Mouse (Mus musculus): ENCODE measurements around the gene Kdm1b. TPM values are rescaled to one million over a fixed set of nuclear protein-coding genes. Genes with fewer than 3 reads are reported as not detected.

Kdm1b gene
- total and polyA plus RNA-seq, 3 experiments: 9.6 to 12.6 TPM; not detected in 1

DNA sequence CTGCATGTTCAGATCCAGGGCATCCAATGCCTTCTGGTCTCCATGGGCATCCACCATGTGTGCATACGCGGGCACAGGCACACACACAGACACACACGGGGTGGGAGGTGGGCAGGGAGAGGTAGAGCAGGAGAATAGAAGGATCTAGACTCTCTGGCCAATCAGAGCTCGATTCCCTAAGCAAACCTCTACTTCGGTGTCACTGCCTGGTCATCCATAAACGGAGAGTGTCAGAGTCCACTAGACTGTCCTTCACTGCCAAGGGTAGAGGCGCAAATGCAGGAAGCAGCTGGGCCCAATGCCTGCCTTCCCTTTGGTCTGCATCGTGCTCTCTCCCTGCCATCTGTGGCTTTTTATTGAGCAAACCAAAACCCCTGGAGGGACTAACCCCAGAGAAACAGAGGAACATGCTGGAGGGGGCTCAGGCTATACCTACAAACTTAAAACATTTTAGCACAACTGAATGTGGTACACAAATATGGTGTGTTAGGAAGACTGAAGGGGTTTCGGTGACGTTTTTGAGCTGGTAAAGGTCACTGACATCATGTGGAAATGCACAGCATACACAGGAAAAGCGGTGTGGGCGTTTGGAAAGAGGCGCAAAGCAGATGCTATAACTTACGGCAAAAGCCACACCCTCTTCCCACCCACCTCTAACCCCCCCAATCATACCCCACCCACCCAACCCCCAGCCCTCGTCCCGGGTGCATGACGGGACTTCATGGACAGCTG is 12.8 kb upstream of the Kdm1b start:
- Histone ChIP-seq H3K9me3 (replicated peaks; ENCODE audit: insufficient read depth, low read length) (no peaks in the 10 kb centered on the region), H3K27ac (ENCODE audit: control insufficient read depth, low read depth, low read length) (no peak overlapping the region), H3K36me3 (ENCODE audit: control insufficient read depth in 1 of 2, insufficient read depth in 2 of 2, low read length in 2 of 2) (no peaks in the 10 kb centered on the region), H3K79me2 (ENCODE audit: control insufficient read depth, insufficient read depth, low read length, poor library complexity) (no peaks in the 10 kb centered on the region), H3K9ac (ENCODE audit: control insufficient read depth, low read depth, low read length, poor library complexity, severe bottlenecking) (no peak overlapping the region), H3K4me1 (ENCODE audit: control insufficient read depth in 1 of 2, insufficient read depth in 2 of 2, low read length in 2 of 2) (no peaks in the 10 kb centered on the region), H3K4me3 (ENCODE audit: control insufficient read depth in 1 of 2, insufficient read depth in 1 of 2, low read depth in 2 of 2, low read length in 2 of 2) (no peak overlapping the region), H3K27me3 (ENCODE audit: control insufficient read depth in 1 of 2, insufficient read depth in 2 of 2, low read length in 2 of 2) (no peaks in the 10 kb centered on the region)
- TF ChIP-seq USF2 (IDR thresholded peaks at IDR 0.05; ENCODE audit: borderline replicate concordance in 1 of 2, insufficient read depth in 1 of 2, low read depth in 1 of 2, low read length in 2 of 2): no peak
- DNase-seq (ENCODE audit: low read depth, low spot score): no peak

DNA sequence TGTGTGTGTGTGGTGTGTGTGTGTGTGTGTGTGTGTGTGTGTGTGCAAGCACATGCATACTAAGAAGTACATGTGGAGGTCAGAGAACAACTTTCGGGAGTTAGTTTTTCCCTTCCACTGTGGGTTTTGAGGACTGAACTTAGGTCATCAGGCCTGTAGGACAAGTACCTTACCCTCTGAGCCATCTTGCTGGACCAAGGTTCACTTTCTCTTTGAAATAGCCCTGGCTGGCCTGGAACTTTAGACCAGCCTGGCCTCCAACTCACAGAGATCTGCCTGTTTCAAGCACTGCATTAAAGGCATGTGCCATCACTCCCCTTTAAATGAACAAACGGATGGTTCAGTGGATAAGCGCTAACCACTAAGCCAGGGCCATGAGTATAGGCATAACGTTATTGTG is 9.7 kb upstream of the Kdm1b start:
- Histone ChIP-seq H3K9ac (ENCODE audit: control insufficient read depth, low read depth, low read length, poor library complexity, severe bottlenecking) (no peak overlapping the region), H3K36me3 (ENCODE audit: control insufficient read depth in 1 of 2, insufficient read depth in 2 of 2, low read length in 2 of 2) (no peaks in the 10 kb centered on the region), H3K4me1 (ENCODE audit: control insufficient read depth in 1 of 2, insufficient read depth in 2 of 2, low read length in 2 of 2) (no peaks in the 10 kb centered on the region), H3K9me3 (replicated peaks; ENCODE audit: insufficient read depth, low read length) (no peaks in the 10 kb centered on the region), H3K27me3 (ENCODE audit: control insufficient read depth in 1 of 2, insufficient read depth in 2 of 2, low read length in 2 of 2) (no peaks in the 10 kb centered on the region), H3K79me2 (ENCODE audit: control insufficient read depth, insufficient read depth, low read length, poor library complexity) (no peaks in the 10 kb centered on the region), H3K27ac (ENCODE audit: control insufficient read depth, low read depth, low read length) (no peak overlapping the region), H3K4me3 (ENCODE audit: control insufficient read depth in 1 of 2, insufficient read depth in 1 of 2, low read depth in 2 of 2, low read length in 2 of 2) (no peak overlapping the region)
- TF ChIP-seq JUND (IDR thresholded peaks at IDR 0.05; ENCODE audit: low read depth, low read length): no peak
- no peak for TF ChIP-seq MXI1 (IDR thresholded peaks at IDR 0.05; ENCODE audit: low read depth, low read length)
- no peak for TF ChIP-seq ZC3H11A (IDR thresholded peaks at IDR 0.05; ENCODE audit: low read depth, low read length)
- TF ChIP-seq E2F4 (IDR thresholded peaks at IDR 0.05; ENCODE audit: borderline replicate concordance, low read depth, low read length): no peak
- TF ChIP-seq UBTF (IDR thresholded peaks at IDR 0.05; ENCODE audit: borderline replicate concordance, insufficient read depth, low read depth, low read length): no peak
- TF ChIP-seq MAX (IDR thresholded peaks at IDR 0.05; ENCODE audit: low read length): no peak
- TF ChIP-seq KAT2A (conservative IDR thresholded peaks at IDR 0.05; ENCODE audit: low read depth, low read length): no peak
- no peak for TF ChIP-seq USF2 (IDR thresholded peaks at IDR 0.05; ENCODE audit: borderline replicate concordance in 1 of 2, insufficient read depth in 1 of 2, low read depth in 1 of 2, low read length in 2 of 2)
- no peak for TF ChIP-seq MYC (IDR thresholded peaks at IDR 0.05; ENCODE audit: low read depth, low read length)
- DNase-seq (ENCODE audit: low read depth, low spot score): no peak

DNA sequence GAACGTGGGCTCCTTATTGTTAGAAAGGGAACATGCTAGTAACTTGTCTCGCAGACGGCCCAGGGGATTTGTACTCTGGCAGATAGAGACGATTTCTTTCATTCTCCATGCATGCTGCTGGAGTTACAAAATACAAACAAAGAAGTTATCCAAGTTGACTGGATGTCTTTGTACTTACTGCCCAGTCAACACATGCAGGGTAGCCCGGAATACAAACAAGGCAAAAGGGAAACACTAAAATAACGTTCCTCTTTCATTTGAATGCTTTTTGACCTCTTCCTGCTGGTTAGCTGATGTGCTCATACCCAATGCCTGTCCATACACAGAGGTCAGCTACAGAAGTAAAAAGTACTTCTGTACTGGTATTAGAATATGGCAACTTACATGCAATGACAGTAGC is 5.4 kb upstream of the Kdm1b start:
- DNase-seq (ENCODE audit: low read depth, low spot score): no peak
- H3K4me3 ChIP-seq (ENCODE audit: control insufficient read depth in 1 of 2, insufficient read depth in 1 of 2, low read depth in 2 of 2, low read length in 2 of 2): no peak overlapping the region
- peaks cover 0 to 5% of the 10 kb centered on the region in 2 experiments; a peak in 2 of 4 replicates for H3K4me1 ChIP-seq (ENCODE audit: control insufficient read depth in 1 of 2, insufficient read depth in 2 of 2, low read length in 2 of 2)
- H3K9me3 ChIP-seq (replicated peaks; ENCODE audit: insufficient read depth, low read length): no peaks in the 10 kb centered on the region
- no peak overlapping the region for H3K27ac ChIP-seq (ENCODE audit: control insufficient read depth, low read depth, low read length)
- TF ChIP-seq ZNF384 (IDR thresholded peaks at IDR 0.05; ENCODE audit: low read depth, low read length) (no peak), TBP (IDR thresholded peaks at IDR 0.05; ENCODE audit: low read depth, low read length) (no peak), NRF1 (IDR thresholded peaks at IDR 0.05; ENCODE audit: insufficient read depth, low read depth, low read length, poor library complexity, severe bottlenecking) (no peak), USF2 (IDR thresholded peaks at IDR 0.05; ENCODE audit: borderline replicate concordance in 1 of 2, insufficient read depth in 1 of 2, low read depth in 1 of 2, low read length in 2 of 2) (no peak)
- no peak overlapping the region for H3K9ac ChIP-seq (ENCODE audit: control insufficient read depth, low read depth, low read length, poor library complexity, severe bottlenecking)
- H3K79me2 ChIP-seq (ENCODE audit: control insufficient read depth, insufficient read depth, low read length, poor library complexity): no peaks in the 10 kb centered on the region; the same call in 1 of the 2 replicates
- no peaks in the 10 kb centered on the region for H3K36me3 ChIP-seq (ENCODE audit: control insufficient read depth in 1 of 2, insufficient read depth in 2 of 2, low read length in 2 of 2)
- H3K27me3 ChIP-seq (ENCODE audit: control insufficient read depth in 1 of 2, insufficient read depth in 2 of 2, low read length in 2 of 2): no peaks in the 10 kb centered on the region
